ENCODE assay signal across 9 mouse cellular contexts in genomic region chr10:59667377-59667776, GRCm38 (mm10). TPM values are rescaled to one million over a fixed set of nuclear protein-coding genes. Genes with fewer than 3 reads are reported as not detected.
DNase-seq lines count a peak whose midpoint lies in the region; ATAC-seq and TF ChIP-seq lines count a peak whose summit lies in the region.
"Had no signal": no experiment of that assay in that cellular context is flagged by ENCODE, and none has a peak within 500 bp of the region (broad histone marks: within the 10 kb centered on the region; RNA-seq: fewer than 3 reads in every experiment).

No protein-coding gene starts in this region.

- no peak for TF ChIP-seq CTCF in stomach, postnatal 0 days (IDR thresholded peaks at IDR 0.05; ENCODE audit: low read depth)

- DNase-seq in layer of hippocampus, adult 11-12 months (ENCODE audit: low spot score) = peak; percentile 14
- no peak for DNase-seq in layer of hippocampus, adult 9-10 months (ENCODE audit: low spot score)
- peak; percentile 21 to 27 for DNase-seq in adrenal gland, postnatal 36 days
- DNase-seq in layer of hippocampus, postnatal 10 days (ENCODE audit: low spot score in 2 of 2) = peak; percentile 20 to 37
- DNase-seq in stomach, postnatal 0 days (ENCODE audit: low spot score) = peak; percentile 79
- no peak for DNase-seq in retina, postnatal 1 day

- H3K27ac ChIP-seq in stomach, postnatal 0 days (replicated peaks) = peak overlapping the region; percentile 46; the same call in 1 of the 2 replicates
- H3K27ac ChIP-seq: limb, embryonic 12.5 days had no signal

- peak; percentile 55 for ATAC-seq in granulocyte monocyte progenitor cell, adult 5-6 weeks (replicated peaks; ENCODE audit: poor library complexity, severe bottlenecking)
- ATAC-seq in stomach, postnatal 0 days (ENCODE audit: low FRiP score, low TSS enrichment) = peak; percentile 88

- H3K9me3 ChIP-seq in stomach, postnatal 0 days (ENCODE audit: control insufficient read depth, low read length) = no peaks in the 10 kb centered on the region
- H3K9me3 ChIP-seq: limb, embryonic 12.5 days had no signal

- TF ChIP-seq EP300 in stomach, postnatal 0 days (optimal IDR thresholded peaks at IDR 0.05) = no peak

- H3K4me2 ChIP-seq in stomach, postnatal 0 days (replicated peaks; ENCODE audit: low read depth) = no peak overlapping the region
- H3K4me2 ChIP-seq: limb, embryonic 12.5 days had no signal

- no peak overlapping the region for H3K4me3 ChIP-seq in stomach, postnatal 0 days (ENCODE audit: low read depth, low read length)
- H3K4me3 ChIP-seq: limb, embryonic 12.5 days had no signal

- H3K36me3 ChIP-seq in stomach, postnatal 0 days (ENCODE audit: control insufficient read depth, insufficient read depth, low read length) = no peaks in the 10 kb centered on the region
- H3K36me3 ChIP-seq: limb, embryonic 12.5 days had no signal

- H3K27me3 ChIP-seq in stomach, postnatal 0 days (ENCODE audit: control insufficient read depth, insufficient read depth, low read length) = no peaks in the 10 kb centered on the region
- H3K27me3 ChIP-seq: limb, embryonic 12.5 days had no signal

- H3K9ac ChIP-seq in stomach, postnatal 0 days (ENCODE audit: low read length) = no peak overlapping the region
- H3K9ac ChIP-seq: limb, embryonic 12.5 days had no signal

- H3K4me1 ChIP-seq in stomach, postnatal 0 days (replicated peaks; ENCODE audit: control insufficient read depth, insufficient read depth) = no peaks in the 10 kb centered on the region

- 31% methylated on average over 6 of the region's 6 CpGs for WGBS in stomach, postnatal 0 days

RNA-seq across cellular contexts. Expression of gene Micu1, which starts 34.9 kb away (rescaled TPM):
- total RNA-seq in adrenal gland, postnatal 36 days (2021) = 10 to 100 TPM; 62.4 to 70.4 TPM
- 52.2 and 95.7 TPM in 2 replicates for total RNA-seq in granulocyte monocyte progenitor cell, adult 5-6 weeks (2014; fragmentation: Nextera tagmentation)
- 59.9 and 65.7 TPM in 2 replicates for total RNA-seq in granulocyte monocyte progenitor cell, adult 5-6 weeks (2017)
- 10 to 100 TPM; 72.8 to 82.6 TPM for total RNA-seq in layer of hippocampus, postnatal 10 days (2021)
- polyA plus RNA-seq in stomach, postnatal 0 days (2015; fragmentation: Nextera tagmentation; extraction: Ambion mirVana) = 52.4 and 56.2 TPM in 2 replicates

RNA-seq across cellular contexts. Expression of gene Mcu, which starts 50.9 kb away (rescaled TPM):
- total RNA-seq in adrenal gland, postnatal 36 days (2021) = 10 to 100 TPM; 42.9 to 53.4 TPM
- total RNA-seq in granulocyte monocyte progenitor cell, adult 5-6 weeks (2014; fragmentation: Nextera tagmentation) = 29.6 and 40.0 TPM in 2 replicates
- total RNA-seq in granulocyte monocyte progenitor cell, adult 5-6 weeks (2017) = 43.1 and 46.4 TPM in 2 replicates
- total RNA-seq in layer of hippocampus, postnatal 10 days (2021) = 10 to 100 TPM; 57.8 to 62.1 TPM
- polyA plus RNA-seq in stomach, postnatal 0 days (2015; fragmentation: Nextera tagmentation; extraction: Ambion mirVana) = 56.9 and 57.2 TPM in 2 replicates

RNA-seq across cellular contexts. Expression of gene Gm10322, which starts 51.5 kb away (rescaled TPM):
- not detected for total RNA-seq in adrenal gland, postnatal 36 days (2021)
- total RNA-seq in granulocyte monocyte progenitor cell, adult 5-6 weeks (2014; fragmentation: Nextera tagmentation) = not detected in 2 replicates
- total RNA-seq in granulocyte monocyte progenitor cell, adult 5-6 weeks (2017) = not detected in 2 replicates
- not detected for total RNA-seq in layer of hippocampus, postnatal 10 days (2021)
- 0.38 TPM in 1 of 2 replicates, not detected in the other for polyA plus RNA-seq in stomach, postnatal 0 days (2015; fragmentation: Nextera tagmentation; extraction: Ambion mirVana)
- polyA plus RNA-seq: limb, embryonic 12.5 days; spleen, adult 2 months had no signal

Comparison
In these comparisons a context has a peak if more than half of its experiments do, and no peak if none do; other contexts are left out.
1. DNase-seq: peak in layer of hippocampus, adult 11-12 months (single experiment), adrenal gland, postnatal 36 days (2 of 2), layer of hippocampus, postnatal 10 days (2 of 2) and stomach, postnatal 0 days (single experiment); none in layer of hippocampus, adult 9-10 months (single experiment) and retina, postnatal 1 day (single experiment).